ENCODE assay signal across 1 mouse cellular context in the genomic region with DNA sequence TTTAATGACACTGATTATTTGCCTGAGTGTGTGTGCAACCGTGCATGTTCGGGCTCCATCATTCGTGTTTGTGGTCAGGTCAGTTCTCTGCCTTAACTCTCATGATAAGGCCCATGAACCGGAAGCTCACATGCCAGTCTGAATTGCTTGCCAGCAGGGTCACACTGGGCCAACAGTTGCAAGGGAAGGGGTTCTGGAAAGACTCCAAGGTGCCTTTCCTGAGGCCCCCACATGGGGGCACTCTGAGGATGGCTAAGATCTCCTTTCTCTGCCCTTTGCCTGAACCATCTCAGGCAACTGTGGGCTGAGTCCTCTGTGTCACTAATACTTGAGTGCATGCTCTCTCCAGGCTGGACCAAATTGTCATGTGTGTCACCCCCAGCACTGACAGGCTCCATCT.
TF ChIP-seq lines count a peak whose summit lies in the region.

No protein-coding gene starts in this region.

TF ChIP-seq in CH12.LX, 34 proteins besides CTCF, POLR2A, EP300 and RAD21 (continued from another document):
- TF ChIP-seq MAFK (IDR thresholded peaks at IDR 0.05; ENCODE audit: insufficient replicate concordance, low read length) = no peak
- no peak for TF ChIP-seq MAX (IDR thresholded peaks at IDR 0.05; ENCODE audit: low read length)
- no peak for TF ChIP-seq NRF1 (IDR thresholded peaks at IDR 0.05; ENCODE audit: low read depth, low read length)
- TF ChIP-seq ETS1 (conservative IDR thresholded peaks at IDR 0.05; ENCODE audit: low read depth, low read length) = no peak
- peak; percentile 72 for TF ChIP-seq SMC3 (IDR thresholded peaks at IDR 0.05; ENCODE audit: low read depth, low read length)
- TF ChIP-seq USF2 (conservative IDR thresholded peaks at IDR 0.05; ENCODE audit: low read depth, low read length) = no peak
- TF ChIP-seq TBP (conservative IDR thresholded peaks at IDR 0.05; ENCODE audit: low read depth, low read length) = no peak
